Comparison of ENCODE assay signal across 22 mouse cellular contexts in the genomic region with DNA sequence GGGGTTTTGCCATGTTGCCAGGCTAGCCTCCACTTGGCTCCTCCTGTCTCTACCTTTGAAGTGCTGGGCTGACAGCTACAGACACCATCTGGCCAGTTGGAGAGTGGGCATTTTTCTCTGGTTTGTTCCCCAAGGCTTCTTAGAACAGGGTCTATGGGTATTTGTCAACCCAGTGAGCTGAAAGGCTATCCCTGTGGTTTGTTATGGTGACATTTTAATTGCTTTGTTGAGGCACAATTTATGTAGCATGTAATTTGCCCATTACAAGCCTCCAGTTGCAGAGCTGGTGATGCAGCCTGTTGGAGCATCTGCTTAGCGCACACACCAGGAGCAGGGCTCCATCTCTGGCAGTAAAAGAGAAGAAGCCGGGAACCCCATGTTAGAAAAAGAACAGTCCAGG. TPM values are rescaled to one million over a fixed set of nuclear protein-coding genes. Genes with fewer than 3 reads are reported as not detected.
DNase-seq lines count a peak whose midpoint lies in the region; ATAC-seq and TF ChIP-seq lines count a peak whose summit lies in the region.
"Had no signal": no experiment of that assay in that cellular context is flagged by ENCODE, and none has a peak within 500 bp of the region (broad histone marks: within the 10 kb centered on the region; RNA-seq: fewer than 3 reads in every experiment).

No protein-coding gene starts in this region.

- H3K4me2 ChIP-seq in kidney, embryonic 15.5 days = no peak overlapping the region
- H3K4me2 ChIP-seq: forebrain, embryonic 15.5 days; midbrain, embryonic 15.5 days had no signal

- DNase-seq in kidney, adult 2 months = no peak
- DNase-seq in spleen, adult 2 months (ENCODE audit: low read depth in 1 of 2, low spot score in 2 of 2) = no peak
- DNase-seq in spleen, postnatal 36 days (ENCODE audit: low spot score in 2 of 2) = no peak
- peak; percentile 29 for DNase-seq in embryo, embryonic 11.5 days (ENCODE audit: low read depth, low spot score)
- no peak for DNase-seq in adipocyte (ENCODE audit: low spot score)
- DNase-seq in adrenal gland, adult 2 months = no peak
- DNase-seq: adrenal gland, postnatal 36 days; B cell, adult 2 months; cerebellum, adult 18-20 months; heart, postnatal 10 days; kidney, postnatal 4 days; layer of hippocampus, adult 9-11 months; lung, adult 2 months; right cerebral cortex, adult 18-20 months; thymus, postnatal 4 days had no signal

- peak; percentile 75 for ATAC-seq in kidney, embryonic 15.5 days (replicated peaks; ENCODE audit: low FRiP score)
- ATAC-seq: forebrain, embryonic 15.5 days; midbrain, embryonic 15.5 days had no signal

- no peak overlapping the region for H3K27ac ChIP-seq in kidney, embryonic 15.5 days
- H3K27ac ChIP-seq in kidney, adult 2 months (ENCODE audit: insufficient read depth, low read depth, low read length) = no peak overlapping the region
- H3K27ac ChIP-seq in spleen, adult 2 months (ENCODE audit: insufficient read depth, low read length) = peak overlapping the region; percentile 47; the same call in 1 of the 2 replicates
- H3K27ac ChIP-seq: forebrain, embryonic 15.5 days; heart, embryonic 10.5 days; limb, embryonic 10.5 days; midbrain, embryonic 15.5 days had no signal

- H3K9ac ChIP-seq in kidney, embryonic 15.5 days = no peak overlapping the region
- H3K9ac ChIP-seq: forebrain, embryonic 15.5 days; midbrain, embryonic 15.5 days had no signal

- peaks cover 24% of the 10 kb centered on the region for H3K4me1 ChIP-seq in kidney, embryonic 15.5 days
- no peaks in the 10 kb centered on the region for H3K4me1 ChIP-seq in kidney, adult 2 months (ENCODE audit: control insufficient read depth, insufficient read depth, low read length)
- peaks cover 15% of the 10 kb centered on the region; the same call in 1 of the 2 replicates for H3K4me1 ChIP-seq in spleen, adult 2 months (ENCODE audit: control insufficient read depth, insufficient read depth, insufficient read length)

- TF ChIP-seq CTCF in kidney, adult 2 months (conservative IDR thresholded peaks at IDR 0.05; ENCODE audit: insufficient read depth, insufficient read length, low read depth, low read length) = no peak
- no peak for TF ChIP-seq CTCF in spleen, adult 2 months (IDR thresholded peaks at IDR 0.05; ENCODE audit: extremely low read depth, insufficient read depth, insufficient read length, insufficient replicate concordance)

- H3K27me3 ChIP-seq in kidney, embryonic 15.5 days = no peaks in the 10 kb centered on the region
- no peaks in the 10 kb centered on the region for H3K27me3 ChIP-seq in kidney, adult 2 months (replicated peaks; ENCODE audit: control insufficient read depth, insufficient read depth, low read length)
- H3K27me3 ChIP-seq in spleen, adult 2 months (ENCODE audit: control insufficient read depth, insufficient read depth, low read length) = no peaks in the 10 kb centered on the region
- H3K27me3 ChIP-seq: forebrain, embryonic 15.5 days; midbrain, embryonic 15.5 days had no signal

- no peak for TF ChIP-seq POLR2A in kidney, adult 2 months (IDR thresholded peaks at IDR 0.05; ENCODE audit: low read depth, low read length)
- TF ChIP-seq POLR2A in spleen, adult 2 months (IDR thresholded peaks at IDR 0.05; ENCODE audit: low read depth, low read length) = no peak

- no peaks in the 10 kb centered on the region for H3K36me3 ChIP-seq in kidney, embryonic 15.5 days
- no peaks in the 10 kb centered on the region for H3K36me3 ChIP-seq in kidney, adult 2 months (ENCODE audit: control insufficient read depth, insufficient read depth, low read length)
- H3K36me3 ChIP-seq in spleen, adult 2 months (ENCODE audit: control insufficient read depth, insufficient read depth, low read length) = no peaks in the 10 kb centered on the region
- H3K36me3 ChIP-seq: forebrain, embryonic 15.5 days; heart, embryonic 10.5 days; limb, embryonic 10.5 days; midbrain, embryonic 15.5 days had no signal

- H3K4me3 ChIP-seq in kidney, embryonic 15.5 days (replicated peaks) = no peak overlapping the region
- no peak overlapping the region for H3K4me3 ChIP-seq in kidney, adult 2 months (ENCODE audit: insufficient read depth, low read depth, low read length)
- no peak overlapping the region for H3K4me3 ChIP-seq in spleen, adult 2 months (ENCODE audit: extremely low read depth, insufficient read depth, insufficient read length)
- H3K4me3 ChIP-seq: forebrain, embryonic 15.5 days; limb, embryonic 10.5 days; megakaryocyte, embryonic 14.5 days; midbrain, embryonic 15.5 days; myocyte had no signal

- no peaks in the 10 kb centered on the region for H3K9me3 ChIP-seq in kidney, embryonic 15.5 days (replicated peaks)
- H3K9me3 ChIP-seq: forebrain, embryonic 15.5 days; heart, embryonic 10.5 days; limb, embryonic 10.5 days; megakaryocyte, embryonic 14.5 days; midbrain, embryonic 15.5 days had no signal

- WGBS in kidney, embryonic 15.5 days = 43% methylated on average over 2 of the region's 2 CpGs
- WGBS in kidney, adult 2 months = 75% methylated on average over 2 of the region's 2 CpGs
- WGBS in spleen, adult 2 months = 87% methylated on average over 2 of the region's 2 CpGs

RNA-seq across cellular contexts. Expression of a gene that starts 33.1 kb away (rescaled TPM):
- polyA plus RNA-seq in kidney, embryonic 15.5 days (2015; fragmentation: Nextera tagmentation; extraction: Ambion mirVana) = 31.9 and 35.4 TPM in 2 replicates
- 45.1 and 46.6 TPM in 2 replicates for polyA plus RNA-seq in kidney, adult 2 months (2012; rRNA removed)
- 232 and 275 TPM in 2 replicates for polyA plus RNA-seq in spleen, adult 2 months (2012; rRNA removed)
- total RNA-seq in adrenal gland, adult 2 months (2021) = 10 to 100 TPM; 31.5 to 40.7 TPM
- 34.5 and 35.2 TPM in 2 replicates for polyA plus RNA-seq in adrenal gland, adult 2 months (2012; rRNA removed)

RNA-seq across cellular contexts. Expression of a gene that starts 59.2 kb away (rescaled TPM):
- 189 and 192 TPM in 2 replicates for polyA plus RNA-seq in kidney, embryonic 15.5 days (2015; fragmentation: Nextera tagmentation; extraction: Ambion mirVana)
- polyA plus RNA-seq in kidney, adult 2 months (2012; rRNA removed) = 25.1 and 28.7 TPM in 2 replicates
- polyA plus RNA-seq in spleen, adult 2 months (2012; rRNA removed) = 52.9 TPM in 2 replicates
- 10 to 100 TPM; 15.3 to 20.9 TPM for total RNA-seq in adrenal gland, adult 2 months (2021)
- polyA plus RNA-seq in adrenal gland, adult 2 months (2012; rRNA removed) = 13.4 and 14.1 TPM in 2 replicates
